Mouse (Mus musculus) heart, embryonic 15.5 days (tissue): ENCODE measurements around the gene Pi4k2a. TPM values are rescaled to one million over a fixed set of nuclear protein-coding genes. Genes with fewer than 3 reads are reported as not detected.

ENCODE experiments used
- ATAC-seq: fragments of 200-750 bp; cut with Nextera tagmentation; replicated peaks from 2 replicates; pipeline ENCODE4 v1.8.0; 2017; ENCODE audit warnings: low read depth, moderate TSS enrichment; ENCODE audit not compliant: insufficient number of reproducible peaks, insufficient read depth, low FRiP score
- H3K27ac ChIP-seq: fragments of 300-500 bp; sonication (generic); 2 replicates; pipeline ENCODE4 v1.5.1; 2015; ENCODE audit warnings: mild to moderate bottlenecking, inconsistent platforms
- H3K27me3 ChIP-seq: fragments of 300-500 bp; sonication (generic); 2 replicates; pipeline ENCODE4 v1.6.1; 2015; ENCODE audit warnings: inconsistent platforms
- H3K36me3 ChIP-seq: fragments of 300-500 bp; sonication (generic); 2 replicates; pipeline ENCODE4 v1.6.1; 2015; ENCODE audit warnings: mild to moderate bottlenecking, inconsistent platforms
- H3K4me1 ChIP-seq: fragments of 300-500 bp; sonication (generic); replicated peaks from 2 replicates; pipeline ENCODE4 v1.6.1; 2015; ENCODE audit warnings: inconsistent platforms
- H3K4me2 ChIP-seq: fragments of 300-500 bp; sonication (generic); 2 replicates; pipeline ENCODE4 v1.6.1; 2015; ENCODE audit warnings: inconsistent platforms, mild to moderate bottlenecking, moderate library complexity
- H3K4me3 ChIP-seq: fragments of 300-500 bp; sonication (generic); 2 replicates; pipeline ENCODE4 v1.5.1; 2015; ENCODE audit warnings: mild to moderate bottlenecking, inconsistent platforms
- H3K9ac ChIP-seq: fragments of 300-500 bp; sonication (generic); 2 replicates; pipeline ENCODE4 v1.6.1; 2015; ENCODE audit warnings: mild to moderate bottlenecking, inconsistent platforms
- H3K9me3 ChIP-seq: fragments of 300-500 bp; sonication (generic); replicated peaks from 2 replicates; pipeline ENCODE4 v1.6.1; 2016; ENCODE audit warnings: inconsistent platforms
- WGBS: fragments of 180-500 bp; shearing (Covaris S2); methylation state at CpG from one replicate; pipeline ENCODE4 v1.1.7; 2015; ENCODE audit warnings: mixed read lengths; 5-methylcytosine and 5-hydroxymethylcytosine counted together
- polyA plus RNA-seq: library from polyadenylated mRNA; unstranded; fragments of >200 nt; fragmentation: Nextera tagmentation; extraction: Ambion mirVana; gene quantifications from 2 replicates; pipeline ENCODE4 v1.2.1, GENCODE M21; 2015

The Pi4k2a gene
- polyA plus RNA-seq, 1 experiment from 2014 or later, result 13.3 TPM

- H3K36me3 ChIP-seq, result no peaks in the 10 kb centered on the region
- ATAC-seq, result no peak
- H3K4me3 ChIP-seq, result no peak overlapping the region
- H3K4me2 ChIP-seq, result no peak overlapping the region
- WGBS, result 46% methylated on average over 5 of the region's 5 CpGs
- no peaks in the 10 kb centered on the region for H3K9me3 ChIP-seq
- no peak overlapping the region for H3K27ac ChIP-seq
- no peaks in the 10 kb centered on the region for H3K27me3 ChIP-seq
- no peaks in the 10 kb centered on the region for H3K4me1 ChIP-seq
- no peak overlapping the region for H3K9ac ChIP-seq
Measured at GRCm38 (mm10) chr19:42136126-42136525, 45.9 kb downstream of the Pi4k2a start.

GRCm38 (mm10) chr19:42137167-42137672 lies 47.0 kb downstream of the Pi4k2a start:
- WGBS, result 90% methylated on average over 4 of the region's 4 CpGs
- H3K9ac ChIP-seq, result no peak overlapping the region
- no peak overlapping the region for H3K27ac ChIP-seq

GRCm38 (mm10) chr19:42138517-42139285 lies 48.4 kb downstream of the Pi4k2a start:
- no peaks in the 10 kb centered on the region for H3K36me3 ChIP-seq
- no peak overlapping the region for H3K27ac ChIP-seq
- no peak overlapping the region for H3K4me2 ChIP-seq
- H3K4me3 ChIP-seq, result no peak overlapping the region
- no peaks in the 10 kb centered on the region for H3K27me3 ChIP-seq
- no peak overlapping the region for H3K9ac ChIP-seq
- WGBS, result 81% methylated on average over 15 of the region's 15 CpGs
- H3K4me1 ChIP-seq, result no peaks in the 10 kb centered on the region
- H3K9me3 ChIP-seq, result no peaks in the 10 kb centered on the region
- ATAC-seq, result no peak

More at GRCm38 (mm10) chr19:42137167-42137672, 47.0 kb downstream of the Pi4k2a start:
- Histone ChIP-seq H3K36me3 (no peaks in the 10 kb centered on the region), H3K9me3 (no peaks in the 10 kb centered on the region), H3K27me3 (no peaks in the 10 kb centered on the region), H3K4me2 (no peak overlapping the region), H3K4me1 (no peaks in the 10 kb centered on the region), H3K4me3 (no peak overlapping the region)
- no peak for ATAC-seq

GRCm38 (mm10) chr19:42139724-42140517 lies 49.7 kb downstream of the Pi4k2a start:
- Histone ChIP-seq H3K27me3 (no peaks in the 10 kb centered on the region), H3K4me1 (peaks cover 6% of the 10 kb centered on the region), H3K4me2 (no peak overlapping the region), H3K36me3 (no peaks in the 10 kb centered on the region), H3K9ac (no peak overlapping the region), H3K9me3 (no peaks in the 10 kb centered on the region), H3K4me3 (no peak overlapping the region), H3K27ac (no peak overlapping the region)
- ATAC-seq, result no peak
- WGBS, result 68% methylated on average over 5 of the region's 5 CpGs

GRCm38 (mm10) chr19:42141998-42142397 lies 51.7 kb downstream of the Pi4k2a start:
- Histone ChIP-seq H3K9me3 (no peaks in the 10 kb centered on the region), H3K9ac (no peak overlapping the region), H3K27me3 (no peaks in the 10 kb centered on the region), H3K4me3 (no peak overlapping the region), H3K27ac (no peak overlapping the region), H3K4me1 (peaks cover 14% of the 10 kb centered on the region), H3K36me3 (no peaks in the 10 kb centered on the region), H3K4me2 (no peak overlapping the region)
- WGBS, result 72% methylated on average over 3 of the region's 3 CpGs
- no peak for ATAC-seq

GRCm38 (mm10) chr19:42142757-42143156 lies 52.5 kb downstream of the Pi4k2a start:
- no peak overlapping the region for H3K27ac ChIP-seq
- no peak overlapping the region for H3K4me3 ChIP-seq
- H3K9ac ChIP-seq, result no peak overlapping the region
- no peaks in the 10 kb centered on the region for H3K27me3 ChIP-seq
- no peak for ATAC-seq
- H3K36me3 ChIP-seq, result no peaks in the 10 kb centered on the region
- no peak overlapping the region for H3K4me2 ChIP-seq
- peaks cover 15% of the 10 kb centered on the region for H3K4me1 ChIP-seq
- H3K9me3 ChIP-seq, result no peaks in the 10 kb centered on the region
- 69% methylated on average over 2 of the region's 2 CpGs for WGBS

- 0 out of 2 replicates have a peak overlapping the region, but pooled peaks have one; percentile 16 for H3K4me2 ChIP-seq
- H3K27ac ChIP-seq, result no peak overlapping the region
- no peaks in the 10 kb centered on the region for H3K27me3 ChIP-seq
- WGBS, result 32% methylated on average over 6 of the region's 6 CpGs
- no peak overlapping the region for H3K4me3 ChIP-seq
- ATAC-seq, result no peak
- H3K36me3 ChIP-seq, result no peaks in the 10 kb centered on the region
- H3K9me3 ChIP-seq, result no peaks in the 10 kb centered on the region
- no peak overlapping the region for H3K9ac ChIP-seq
- peaks cover 29% of the 10 kb centered on the region for H3K4me1 ChIP-seq
Measured at GRCm38 (mm10) chr19:42144067-42144466, 53.8 kb downstream of the Pi4k2a start.

- H3K9me3 ChIP-seq, result no peaks in the 10 kb centered on the region
- H3K27ac ChIP-seq, result no peak overlapping the region
- H3K9ac ChIP-seq, result no peak overlapping the region
- H3K36me3 ChIP-seq, result no peaks in the 10 kb centered on the region
- 25% methylated on average over 8 of the region's 8 CpGs for WGBS
- H3K4me2 ChIP-seq, result peak overlapping the region; percentile 16; the same call in 1 of the 2 replicates
- H3K27me3 ChIP-seq, result no peaks in the 10 kb centered on the region
- ATAC-seq, result no peak
- H3K4me3 ChIP-seq, result no peak overlapping the region
- H3K4me1 ChIP-seq, result peaks cover 34% of the 10 kb centered on the region
Measured at GRCm38 (mm10) chr19:42144541-42145167, 54.4 kb downstream of the Pi4k2a start.

- peaks cover 40% of the 10 kb centered on the region for H3K4me1 ChIP-seq
- 47% methylated on average over 4 of the region's 4 CpGs for WGBS
- H3K9me3 ChIP-seq, result no peaks in the 10 kb centered on the region
- H3K27me3 ChIP-seq, result no peaks in the 10 kb centered on the region
- H3K4me3 ChIP-seq, result no peak overlapping the region
- no peak overlapping the region for H3K9ac ChIP-seq
- no peak overlapping the region for H3K4me2 ChIP-seq
- H3K27ac ChIP-seq, result no peak overlapping the region
- H3K36me3 ChIP-seq, result no peaks in the 10 kb centered on the region
- no peak for ATAC-seq
Measured at GRCm38 (mm10) chr19:42145210-42145609, 54.9 kb downstream of the Pi4k2a start.

- no peak overlapping the region for H3K4me2 ChIP-seq
- no peak overlapping the region for H3K4me3 ChIP-seq
- H3K36me3 ChIP-seq, result no peaks in the 10 kb centered on the region
- peaks cover 45% of the 10 kb centered on the region for H3K4me1 ChIP-seq
- no peak for ATAC-seq
- H3K9ac ChIP-seq, result no peak overlapping the region
- no peak overlapping the region for H3K27ac ChIP-seq
- no peaks in the 10 kb centered on the region for H3K9me3 ChIP-seq
- H3K27me3 ChIP-seq, result no peaks in the 10 kb centered on the region
- WGBS, result 86% methylated on average over 2 of the region's 2 CpGs
Measured at GRCm38 (mm10) chr19:42145731-42146130, 55.5 kb downstream of the Pi4k2a start.
